Mouse (Mus musculus) lung, embryonic 14.5 days (tissue): Measurements from ENCODE around the gene Cdc5l. TPM values are rescaled to one million over a fixed set of nuclear protein-coding genes. Genes with fewer than 3 reads are reported as not detected.
"Not testable (repeated sequence)": the region's sequence is repeated elsewhere in the genome, so short reads cannot be mapped to it uniquely, and the experiment has no call there.

Source experiments
- ATAC-seq: fragments of 200-750 bp; cut with Nextera tagmentation; 2 replicates; pipeline ENCODE4 v1.8.0; 2017; ENCODE audit warnings: mild to moderate bottlenecking, moderate TSS enrichment, moderate library complexity; ENCODE audit not compliant: insufficient read depth
- DNase-seq: peaks from one replicate; pipeline ENCODE4 v3.0.0-alpha.2; 2015
- H3K27ac ChIP-seq: fragments of 300-500 bp; sonication (generic); 2 replicates; pipeline ENCODE4 v1.5.1; 2014; ENCODE audit warnings: low read depth, mild to moderate bottlenecking, moderate library complexity
- H3K27me3 ChIP-seq: fragments of 300-500 bp; sonication (generic); 2 replicates; pipeline ENCODE4 v1.6.1; 2014; ENCODE audit warnings: low read length, control low read depth; ENCODE audit not compliant: insufficient read depth
- H3K36me3 ChIP-seq: fragments of 300-500 bp; sonication (generic); 2 replicates; pipeline ENCODE4 v1.6.1; 2014; ENCODE audit warnings: control low read depth; ENCODE audit not compliant: insufficient read depth
- H3K4me1 ChIP-seq: fragments of 300-500 bp; sonication (generic); 2 replicates; pipeline ENCODE4 v1.6.1; 2014; ENCODE audit warnings: antibody characterized with exemption, control low read depth; ENCODE audit not compliant: insufficient read depth
- H3K4me2 ChIP-seq: fragments of 300-500 bp; sonication (generic); 2 replicates; pipeline ENCODE4 v1.6.1; 2014; ENCODE audit warnings: mild to moderate bottlenecking
- H3K4me3 ChIP-seq: fragments of 300-500 bp; sonication (generic); 2 replicates; pipeline ENCODE4 v1.5.1; 2014; ENCODE audit warnings: low read depth, low read length
- H3K9ac ChIP-seq: fragments of 300-500 bp; sonication (generic); 2 replicates; pipeline ENCODE4 v1.6.1; 2014
- H3K9me3 ChIP-seq: fragments of 300-500 bp; sonication (generic); 2 replicates; pipeline ENCODE4 v1.6.1; 2016; ENCODE audit warnings: low read depth, low read length, control low read depth
- CTCF ChIP-seq: IDR thresholded peaks from 2 replicates; pipeline ENCODE4 v1.5.1; 2016; ENCODE audit warnings: antibody characterized with exemption, low read depth
- WGBS: fragments of 180-500 bp; shearing (Covaris S2); extraction: QIAGEN DNeasy Blood & Tissue Kit; methylation state at CpG from one replicate; pipeline ENCODE4 v1.1.7; 2014; 5-methylcytosine and 5-hydroxymethylcytosine counted together
- polyA plus RNA-seq: library from polyadenylated mRNA; unstranded; fragments of >200 nt; fragmentation: Nextera tagmentation; extraction: Ambion mirVana; gene quantifications from 2 replicates; pipeline ENCODE4 v1.2.1, GENCODE M21; 2014

Gene Cdc5l
- polyA plus RNA-seq, 1 experiment from 2014 or later = 63.8 TPM

- DNase-seq = no peak
- no peak; the same call in 1 of the 2 replicates for ATAC-seq
- WGBS = 6% methylated on average over 12 of the region's 12 CpGs
- Histone ChIP-seq H3K4me1 (peaks cover 13% of the 10 kb centered on the region), H3K27ac (peak overlapping the region; percentile 98), H3K36me3 (peaks cover 10% of the 10 kb centered on the region; the same call in 1 of the 2 replicates), H3K9me3 (no peaks in the 10 kb centered on the region), H3K27me3 (no peaks in the 10 kb centered on the region), H3K9ac (peak overlapping the region; percentile 91), H3K4me3 (peak overlapping the region; percentile 92), H3K4me2 (peak overlapping the region; percentile 95)
- TF ChIP-seq CTCF = no peak
These were observed 689 bp upstream of the Cdc5l start for GRCm38 (mm10) chr17:45434262-45434590.

GRCm38 (mm10) chr17:45432706-45433398 lies 685 bp downstream of the Cdc5l start:
- H3K27me3 ChIP-seq = no peaks in the 10 kb centered on the region
- peak; percentile 79 for ATAC-seq
- peak overlapping the region; percentile 91 for H3K9ac ChIP-seq
- TF ChIP-seq CTCF = no peak
- H3K4me1 ChIP-seq = peaks cover 13% of the 10 kb centered on the region
- no peak for DNase-seq
- no peaks in the 10 kb centered on the region for H3K9me3 ChIP-seq
- peak overlapping the region; percentile 98 for H3K27ac ChIP-seq
- peaks cover 10% of the 10 kb centered on the region; the same call in 1 of the 2 replicates for H3K36me3 ChIP-seq
- WGBS = 1% methylated on average over 62 of the region's 62 CpGs
- H3K4me2 ChIP-seq = peak overlapping the region; percentile 95
- H3K4me3 ChIP-seq = peak overlapping the region; percentile 92

- Histone ChIP-seq H3K27ac (no peak overlapping the region), H3K27me3 (no peaks in the 10 kb centered on the region), H3K4me2 (peak overlapping the region; percentile 95), H3K4me3 (peak overlapping the region; percentile 92), H3K9me3 (no peaks in the 10 kb centered on the region), H3K9ac (peak overlapping the region; percentile 91), H3K36me3 (peaks cover 17% of the 10 kb centered on the region; the same call in 1 of the 2 replicates), H3K4me1 (peaks cover 13% of the 10 kb centered on the region)
- ATAC-seq (no peak), DNase-seq (no peak)
- TF ChIP-seq CTCF = no peak
- WGBS = 62% methylated on average over 3 of the region's 3 CpGs
These were observed 1.5 kb downstream of the Cdc5l start for GRCm38 (mm10) chr17:45432007-45432406.

- DNase-seq (no peak), ATAC-seq (no peak)
- no peaks in the 10 kb centered on the region for H3K27me3 ChIP-seq
- H3K9me3 ChIP-seq = no peaks in the 10 kb centered on the region
- no peak overlapping the region for H3K9ac ChIP-seq
- H3K4me1 ChIP-seq = no peaks in the 10 kb centered on the region
- H3K4me3 ChIP-seq = no peak overlapping the region
- no peak overlapping the region for H3K4me2 ChIP-seq
- 84% methylated on average over 2 of the region's 2 CpGs for whole genome bisulfite sequencing
- peaks cover 79% of the 10 kb centered on the region for H3K36me3 ChIP-seq
- TF ChIP-seq CTCF = no peak
- H3K27ac ChIP-seq = no peak overlapping the region
These were observed 16.1 kb downstream of the Cdc5l start for GRCm38 (mm10) chr17:45417387-45417786.

DNA sequence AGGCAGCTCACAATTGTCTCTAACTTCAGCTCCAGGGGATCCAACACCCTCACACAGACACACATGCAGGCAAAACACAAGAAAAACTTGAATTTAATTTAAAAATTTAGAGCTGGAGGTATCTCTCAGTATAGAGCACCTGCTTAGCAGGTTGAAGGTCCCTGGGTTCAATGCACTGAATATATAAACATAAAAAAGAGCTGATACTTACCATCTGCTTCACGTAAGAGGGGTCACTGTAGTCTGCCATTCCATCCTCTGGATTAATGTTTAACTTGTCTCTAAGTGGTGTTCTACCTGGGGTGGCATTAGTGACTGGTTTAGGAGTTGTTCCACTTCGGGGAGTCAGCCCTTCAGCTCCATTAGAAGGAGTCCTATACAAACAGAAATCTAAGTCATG lies 21.9 kb downstream of the Cdc5l start:
- H3K27me3 ChIP-seq, H3K27ac ChIP-seq, H3K4me2 ChIP-seq, H3K4me1 ChIP-seq, ATAC-seq, H3K4me3 ChIP-seq, H3K9ac ChIP-seq, H3K9me3 ChIP-seq, DNase-seq: not testable (repeated sequence)
- H3K36me3 ChIP-seq = peaks cover 92% of the 10 kb centered on the region
- WGBS = 64% methylated on average over 2 of the region's 2 CpGs

- H3K27ac ChIP-seq = no peak overlapping the region
- H3K27me3 ChIP-seq = no peaks in the 10 kb centered on the region
- DNase-seq = no peak
- H3K4me1 ChIP-seq = no peaks in the 10 kb centered on the region
- no peak for TF ChIP-seq CTCF
- H3K9me3 ChIP-seq = no peaks in the 10 kb centered on the region
- peaks cover 93% of the 10 kb centered on the region for H3K36me3 ChIP-seq
- no peak overlapping the region for H3K4me3 ChIP-seq
- WGBS = 83% methylated on average over 2 of the region's 2 CpGs
- ATAC-seq = no peak
- no peak overlapping the region for H3K9ac ChIP-seq
- H3K4me2 ChIP-seq = no peak overlapping the region
These were observed 24.8 kb downstream of the Cdc5l start for GRCm38 (mm10) chr17:45408719-45409118.

- Histone ChIP-seq H3K36me3 (peaks cover 83% of the 10 kb centered on the region), H3K9ac (no peak overlapping the region), H3K27me3 (no peaks in the 10 kb centered on the region), H3K4me2 (no peak overlapping the region), H3K4me3 (no peak overlapping the region), H3K27ac (no peak overlapping the region), H3K4me1 (no peaks in the 10 kb centered on the region), H3K9me3 (no peaks in the 10 kb centered on the region)
- 89% methylated on average over 10 of the region's 10 CpGs for WGBS
- peak; percentile 35 for TF ChIP-seq CTCF
- no peak for ATAC-seq
- DNase-seq = no peak
These were observed 27.3 kb downstream of the Cdc5l start for GRCm38 (mm10) chr17:45406281-45406680.

DNA sequence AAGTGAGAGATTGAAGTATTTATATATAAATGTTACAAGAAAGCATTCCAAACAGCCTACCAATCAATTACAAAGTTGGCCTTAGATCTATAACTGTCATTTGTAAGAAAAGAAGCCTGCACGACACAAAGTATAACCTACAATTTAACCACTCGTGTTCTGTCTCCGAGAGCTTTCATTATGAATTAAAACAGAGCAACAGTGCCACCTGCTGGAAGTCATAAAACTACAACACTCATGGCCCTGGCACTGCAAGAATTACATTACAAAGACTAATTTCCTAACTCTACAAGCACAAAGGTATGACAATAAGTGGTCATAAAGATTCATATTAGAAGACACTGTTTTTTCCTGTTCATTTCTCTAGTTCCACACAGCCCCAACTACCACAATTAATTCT lies 30.3 kb downstream of the Cdc5l start:
- H3K4me1 ChIP-seq = no peaks in the 10 kb centered on the region
- H3K4me3 ChIP-seq = no peak overlapping the region
- WGBS = 5% methylated on average over 3 of the region's 3 CpGs
- H3K9me3 ChIP-seq = no peaks in the 10 kb centered on the region
- peak; percentile 75 for TF ChIP-seq CTCF
- DNase-seq = peak; percentile 88
- H3K27me3 ChIP-seq = no peaks in the 10 kb centered on the region
- peaks cover 69% of the 10 kb centered on the region for H3K36me3 ChIP-seq
- H3K27ac ChIP-seq = no peak overlapping the region
- H3K4me2 ChIP-seq = no peak overlapping the region
- ATAC-seq = no peak
- no peak overlapping the region for H3K9ac ChIP-seq
